Mouse (Mus musculus) brain, embryonic 14.5 days (tissue): ENCODE data around the gene Ranbp9.

Source experiments
- CTCF ChIP-seq: fragments of 200-500 bp; IDR thresholded peaks from 2 replicates; pipeline ENCODE4 v1.5.1; 2012; ENCODE audit warnings: inconsistent platforms, mild to moderate bottlenecking, moderate library complexity, borderline replicate concordance; ENCODE audit not compliant: insufficient read depth, insufficient read length; ENCODE audit errors: extremely low read depth
- POLR2A ChIP-seq: fragments of 200-500 bp; IDR thresholded peaks from 2 replicates; pipeline ENCODE4 v1.6.1; 2012; ENCODE audit warnings: mild to moderate bottlenecking, inconsistent platforms, borderline replicate concordance; ENCODE audit not compliant: poor library complexity, insufficient read depth, insufficient read length, severe bottlenecking; ENCODE audit errors: extremely low read depth

DNA sequence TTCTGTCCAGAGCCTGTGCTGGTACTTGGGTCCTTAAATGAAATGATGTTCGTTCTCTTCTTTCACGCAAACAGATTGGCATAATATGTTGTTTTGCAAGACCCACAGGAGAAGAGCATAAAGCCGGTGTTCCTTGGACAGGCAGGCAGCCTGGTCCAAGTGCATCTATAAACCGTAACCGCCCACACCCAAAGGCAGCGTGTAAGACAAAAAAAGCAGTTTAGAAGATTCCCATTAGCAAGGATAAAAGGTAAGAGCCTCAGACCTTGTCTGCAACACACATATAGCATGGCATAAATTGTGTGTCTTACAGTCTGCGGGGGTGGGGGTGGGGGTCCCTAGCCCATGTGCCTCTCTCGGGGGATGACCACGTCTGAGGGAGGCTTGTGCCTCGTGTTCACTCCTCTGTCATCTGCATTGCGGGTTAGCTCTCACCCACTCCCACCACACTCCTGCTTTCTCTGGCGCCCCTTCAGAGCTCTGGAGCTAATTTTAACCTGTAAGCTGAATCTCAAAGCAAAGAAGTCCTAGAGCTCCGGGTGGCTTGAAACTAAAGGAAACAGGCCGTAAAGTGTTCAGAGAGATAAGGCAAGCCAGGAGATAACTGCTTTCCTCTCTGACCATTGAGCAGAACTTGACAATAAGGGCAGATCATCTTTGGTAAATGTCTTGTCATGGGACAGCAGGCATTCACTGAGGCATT, 49.2 kb upstream of the Ranbp9 start:
- TF ChIP-seq CTCF (no peak), POLR2A (no peak)
